Mouse (Mus musculus) cortical plate, adult 2 months (tissue): ENCODE results near the gene Trim23.
A peak's percentile ranks its signal among the peaks of the same experiment; 100 is the strongest.

ENCODE experiments used
- CTCF ChIP-seq: fragments of 200-500 bp; IDR thresholded peaks from 2 replicates; pipeline ENCODE4 v1.5.1; 2011; ENCODE audit warnings: mild to moderate bottlenecking, control low read depth, low read length; ENCODE audit not compliant: insufficient read depth; ENCODE audit errors: extremely low read depth
- POLR2A ChIP-seq: fragments of 200-500 bp; IDR thresholded peaks from 2 replicates; pipeline ENCODE4 v1.6.1; 2011; ENCODE audit warnings: mild to moderate bottlenecking, low read length, control low read depth; ENCODE audit not compliant: insufficient read depth; ENCODE audit errors: extremely low read depth

DNA sequence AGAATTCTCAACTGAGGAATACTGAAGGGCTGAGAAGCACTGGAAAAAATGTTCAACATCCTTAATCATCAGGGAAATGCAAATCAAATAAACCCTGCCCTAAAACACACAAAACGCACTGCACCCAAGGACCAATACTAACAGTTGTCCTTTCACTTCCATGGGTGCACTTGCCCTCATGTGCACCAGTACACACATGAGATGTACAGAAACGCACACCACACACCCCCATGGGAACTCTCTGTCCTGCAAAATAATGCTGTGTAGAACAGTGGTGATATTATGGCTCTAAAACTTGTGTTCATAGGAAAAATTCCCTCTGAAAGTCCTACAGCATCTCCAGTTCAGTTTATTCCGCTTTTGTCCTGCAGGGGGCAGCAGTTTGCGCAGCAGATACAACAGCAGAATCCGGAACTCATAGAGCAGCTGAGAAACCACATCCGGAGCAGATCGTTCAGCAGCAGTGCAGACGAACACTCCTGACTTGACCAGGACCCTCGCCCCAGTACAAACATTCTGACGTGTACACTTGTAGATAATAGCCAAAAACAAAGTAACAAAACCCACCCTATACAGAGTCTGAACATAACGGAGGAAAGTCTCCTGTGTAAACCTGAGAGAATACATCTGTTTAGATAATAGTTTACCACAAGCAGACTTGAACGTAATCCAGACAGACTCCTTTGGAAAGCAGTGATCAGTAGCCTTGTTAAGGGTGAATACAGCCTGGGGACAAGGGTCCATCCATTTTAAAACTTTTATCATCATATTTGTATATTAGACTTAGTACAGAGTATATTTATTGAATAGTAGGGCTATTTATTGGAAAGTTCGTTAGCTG, 39.0 kb upstream of the Trim23 start:
- TF ChIP-seq CTCF (peak; percentile 71), POLR2A (0 out of 2 replicates have a peak, but pooled peaks have one; percentile 34)
